Mouse (Mus musculus): ENCODE results near the gene Lyzl4. TPM values are rescaled to one million over a fixed set of nuclear protein-coding genes. Genes with fewer than 3 reads are reported as not detected.

The Lyzl4 gene
- polyA plus RNA-seq, 1 experiment: not detected

- Histone ChIP-seq H3K4me1 (ENCODE audit: control insufficient read depth, insufficient read depth, low read length) (no peaks in the 10 kb centered on the region), H3K4me3 (replicated peaks; ENCODE audit: control insufficient read depth, low read depth, low read length) (no peak overlapping the region), H3K27ac (ENCODE audit: control insufficient read depth, insufficient read depth, low read depth, low read length, poor library complexity) (no peak overlapping the region)
- no peak for TF ChIP-seq POLR2A (IDR thresholded peaks at IDR 0.05; ENCODE audit: borderline replicate concordance, control insufficient read depth, low read depth, low read length)
- TF ChIP-seq CTCF (IDR thresholded peaks at IDR 0.05; ENCODE audit: control insufficient read depth, insufficient read depth, low read length): no peak
- 77% methylated on average over 8 of the region's 8 CpGs for WGBS
These were observed 113.1 kb downstream of the Lyzl4 start for GRCm38 (mm10) chr9:121528605-121529357.

Other genes starting within 250 kb of the Lyzl4 start
- not detected in 2 replicates for gene Cck, start 146.4 kb downstream of the Lyzl4 start, polyA plus RNA-seq (2011; ENCODE audit: insufficient read depth, insufficient read length, low replicate concordance, missing spikeins)
- gene Vipr1, start 620 bp upstream of the Lyzl4 start, polyA plus RNA-seq (2011; ENCODE audit: insufficient read depth, insufficient read length, low replicate concordance, missing spikeins): 0.72 TPM in 1 of 2 replicates, not detected in the other
- 4.5 and 8.3 TPM in 2 replicates for gene Sec22c, start 63.4 kb upstream of the Lyzl4 start, polyA plus RNA-seq (2011; ENCODE audit: insufficient read depth, insufficient read length, low replicate concordance, missing spikeins)
- 39.6 and 72.1 TPM in 2 replicates for gene Ss18l2, start 68.2 kb upstream of the Lyzl4 start, polyA plus RNA-seq (2011; ENCODE audit: insufficient read depth, insufficient read length, low replicate concordance, missing spikeins)
- gene Nktr, start 77.1 kb upstream of the Lyzl4 start, polyA plus RNA-seq (2011; ENCODE audit: insufficient read depth, insufficient read length, low replicate concordance, missing spikeins): 41.4 and 50.9 TPM in 2 replicates
- 2.0 and 3.0 TPM in 2 replicates for gene Zfp651, start 117.2 kb upstream of the Lyzl4 start, polyA plus RNA-seq (2011; ENCODE audit: insufficient read depth, insufficient read length, low replicate concordance, missing spikeins)
- 0.62 and 1.1 TPM in 2 replicates for gene Klhl40, start 135.5 kb upstream of the Lyzl4 start, polyA plus RNA-seq (2011; ENCODE audit: insufficient read depth, insufficient read length, low replicate concordance, missing spikeins)
- gene Hhatl, start 150.4 kb upstream of the Lyzl4 start, polyA plus RNA-seq (2011; ENCODE audit: insufficient read depth, insufficient read length, low replicate concordance, missing spikeins): not detected in 2 replicates
- not detected in 2 replicates for gene Ccdc13, start 197.4 kb upstream of the Lyzl4 start, polyA plus RNA-seq (2011; ENCODE audit: insufficient read depth, insufficient read length, low replicate concordance, missing spikeins)
- 52.3 and 68.9 TPM in 2 replicates for gene Higd1a, start 216.3 kb upstream of the Lyzl4 start, polyA plus RNA-seq (2011; ENCODE audit: insufficient read depth, insufficient read length, low replicate concordance, missing spikeins)

All from bone marrow, adult 2 months (tissue).